Comparison of ENCODE assay signal across 14 mouse cellular contexts in the genomic region with DNA sequence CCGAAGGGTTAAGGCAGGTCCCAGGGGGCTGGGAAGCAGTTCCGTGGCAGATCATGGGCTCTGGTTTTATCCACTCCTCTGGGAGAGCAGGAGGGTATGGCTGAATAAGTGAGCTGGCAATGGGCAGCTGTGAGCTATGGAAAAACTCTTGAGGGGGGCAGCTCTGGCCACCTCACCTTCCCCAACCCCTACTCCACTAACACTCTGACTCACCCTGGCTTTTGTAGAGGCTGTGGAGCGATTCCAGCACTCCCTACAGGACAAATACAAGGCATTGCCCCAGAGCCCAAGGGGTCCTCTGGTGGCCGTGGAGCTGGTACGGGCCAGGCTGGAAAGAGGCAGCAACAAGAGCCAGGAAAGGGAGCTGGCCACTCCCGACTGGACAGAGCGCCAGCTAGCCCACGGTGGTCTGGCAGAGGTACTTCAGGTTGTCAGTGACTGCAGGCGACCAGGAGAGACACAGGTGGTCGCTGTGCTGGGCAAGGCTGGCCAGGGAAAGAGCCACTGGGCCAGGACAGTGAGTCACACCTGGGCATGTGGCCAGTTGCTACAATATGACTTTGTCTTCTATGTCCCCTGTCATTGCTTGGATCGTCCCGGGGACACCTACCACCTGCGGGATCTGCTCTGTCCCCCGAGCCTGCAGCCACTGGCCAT. TPM values are rescaled to one million over a fixed set of nuclear protein-coding genes. Genes with fewer than 3 reads are reported as not detected.
DNase-seq lines count a peak whose midpoint lies in the region; ATAC-seq and TF ChIP-seq lines count a peak whose summit lies in the region.
"Had no signal": no experiment of that assay in that cellular context is flagged by ENCODE, and none has a peak within 500 bp of the region (broad histone marks: within the 10 kb centered on the region; RNA-seq: fewer than 3 reads in every experiment).

No protein-coding gene starts in this region.

- H3K36me3 ChIP-seq in kidney, embryonic 16.5 days (ENCODE audit: insufficient read depth, low read length): no peaks in the 10 kb centered on the region
- H3K36me3 ChIP-seq in liver, embryonic 11.5 days (ENCODE audit: control insufficient read depth, insufficient read depth, low read length): no peaks in the 10 kb centered on the region
- H3K36me3 ChIP-seq: embryonic facial prominence, embryonic 13.5 days; forebrain, embryonic 12.5 days; heart, embryonic 15.5 days; intestine, embryonic 15.5 days; limb, embryonic 15.5 days; midbrain, embryonic 13.5 days had no signal

- ATAC-seq in kidney, embryonic 16.5 days (ENCODE audit: low FRiP score, low TSS enrichment): peak; percentile 21; the same call in 1 of the 2 replicates
- peak; percentile 45 for ATAC-seq in Patski
- no peak for ATAC-seq in liver, embryonic 11.5 days (replicated peaks; ENCODE audit: low FRiP score)
- ATAC-seq: intestine, embryonic 15.5 days; midbrain, embryonic 13.5 days had no signal

- POLR2A ChIA-PET in Patski (lab: Charles Lee): no interaction called here

- 44% methylated on average over 14 of the region's 14 CpGs for WGBS in kidney, embryonic 16.5 days
- WGBS in liver, embryonic 11.5 days: 55% methylated on average over 14 of the region's 14 CpGs

- CTCF ChIA-PET in Patski (lab: Charles Lee): interaction anchor here (0.9 to 1.6 kb wide), 5 partner anchors 11 to 94 kb away, joined by 3 to 5 read pairs (median 4); no protein-coding TSS in a partner anchor

- no peaks in the 10 kb centered on the region for H3K27me3 ChIP-seq in kidney, embryonic 16.5 days (ENCODE audit: insufficient read depth, low read length)
- H3K27me3 ChIP-seq in Patski: no peaks in the 10 kb centered on the region
- no peaks in the 10 kb centered on the region for H3K27me3 ChIP-seq in liver, embryonic 11.5 days (replicated peaks; ENCODE audit: control insufficient read depth, insufficient read depth, low read length)
- H3K27me3 ChIP-seq: forebrain, embryonic 12.5 days; intestine, embryonic 15.5 days; limb, embryonic 15.5 days; midbrain, embryonic 13.5 days had no signal

- no peak overlapping the region for H3K4me2 ChIP-seq in kidney, embryonic 16.5 days (replicated peaks; ENCODE audit: low read depth, low read length)
- no peak overlapping the region for H3K4me2 ChIP-seq in liver, embryonic 11.5 days
- H3K4me2 ChIP-seq: embryonic facial prominence, embryonic 13.5 days; forebrain, embryonic 12.5 days; heart, embryonic 15.5 days; intestine, embryonic 15.5 days; limb, embryonic 15.5 days; midbrain, embryonic 13.5 days had no signal

- no peak overlapping the region for H3K4me3 ChIP-seq in kidney, embryonic 16.5 days (ENCODE audit: low read length)
- no peak overlapping the region for H3K4me3 ChIP-seq in liver, embryonic 11.5 days (ENCODE audit: low read depth, low read length)
- H3K4me3 ChIP-seq: embryonic facial prominence, embryonic 13.5 days; forebrain, embryonic 12.5 days; gastrocnemius, adult 2 months; heart, embryonic 15.5 days; intestine, embryonic 15.5 days; limb, embryonic 15.5 days; midbrain, embryonic 13.5 days had no signal

- TF ChIP-seq CTCF in Patski (IDR thresholded peaks at IDR 0.05): no peak

- H3K4me1 ChIP-seq in kidney, embryonic 16.5 days (ENCODE audit: insufficient read depth, low read length): 0 out of 2 replicates have a peak, but pooled peaks cover 6% of the 10 kb centered on the region
- no peaks in the 10 kb centered on the region for H3K4me1 ChIP-seq in liver, embryonic 11.5 days (replicated peaks; ENCODE audit: control insufficient read depth, insufficient read depth, low read length)
- H3K4me1 ChIP-seq: embryonic facial prominence, embryonic 13.5 days; intestine, embryonic 15.5 days; limb, embryonic 15.5 days; midbrain, embryonic 13.5 days had no signal

- in situ Hi-C loops in Patski (cut with MboI; ENCODE audit: low pct_unique_long_range_greater_than_20kb): loop anchor here (10.0 kb wide), 1 partner anchor 426 kb away; no protein-coding TSS in a partner anchor

- DNase-seq in kidney, postnatal 36 days: no peak
- DNase-seq in MN1 (ENCODE audit: low spot score) (peak; percentile 52), Patski (ENCODE audit: low read depth, low spot score) (peak; percentile 19)
- peak; percentile 85 for DNase-seq in cerebellum, adult 8-10 months
- no peak for DNase-seq in frontal cortex, postnatal 36 days (ENCODE audit: low spot score in 2 of 2)
- DNase-seq in liver, embryonic 11.5 days (ENCODE audit: low spot score): no peak
- DNase-seq: gastrocnemius, adult 2 months had no signal

- no peaks in the 10 kb centered on the region for H3K9me3 ChIP-seq in kidney, embryonic 16.5 days (ENCODE audit: low read length)
- no peaks in the 10 kb centered on the region for H3K9me3 ChIP-seq in liver, embryonic 11.5 days (ENCODE audit: control insufficient read depth, low read length)
- H3K9me3 ChIP-seq: embryonic facial prominence, embryonic 13.5 days; forebrain, embryonic 12.5 days; heart, embryonic 15.5 days; intestine, embryonic 15.5 days; limb, embryonic 15.5 days; midbrain, embryonic 13.5 days had no signal

- H3K9ac ChIP-seq in kidney, embryonic 16.5 days (replicated peaks; ENCODE audit: low read length): no peak overlapping the region
- H3K9ac ChIP-seq in liver, embryonic 11.5 days (ENCODE audit: low read depth, low read length): no peak overlapping the region
- H3K9ac ChIP-seq: embryonic facial prominence, embryonic 13.5 days; forebrain, embryonic 12.5 days; heart, embryonic 15.5 days; intestine, embryonic 15.5 days; limb, embryonic 15.5 days; midbrain, embryonic 13.5 days had no signal

- H3K27ac ChIP-seq in kidney, embryonic 16.5 days (ENCODE audit: low read length): no peak overlapping the region
- no peak overlapping the region for H3K27ac ChIP-seq in liver, embryonic 11.5 days (ENCODE audit: low read depth, low read length)
- H3K27ac ChIP-seq: embryonic facial prominence, embryonic 13.5 days; forebrain, embryonic 12.5 days; gastrocnemius, adult 2 months; heart, embryonic 15.5 days; intestine, embryonic 15.5 days; limb, embryonic 15.5 days; midbrain, embryonic 13.5 days had no signal

RNA-seq across cellular contexts. Expression of a gene that starts 30.7 kb away (rescaled TPM):
- polyA plus RNA-seq in kidney, embryonic 16.5 days (2015; fragmentation: Nextera tagmentation; extraction: Ambion mirVana): 0.80 TPM in 2 replicates
- polyA plus RNA-seq in Patski (2021): 0.03 TPM
- polyA plus RNA-seq in liver, embryonic 11.5 days (2014; fragmentation: Nextera tagmentation; extraction: Ambion mirVana): 0.05 and 0.14 TPM in 2 replicates

RNA-seq across cellular contexts. Expression of a gene that starts 32.2 kb away (rescaled TPM):
- 7.1 and 14.1 TPM in 2 replicates for polyA plus RNA-seq in kidney, embryonic 16.5 days (2015; fragmentation: Nextera tagmentation; extraction: Ambion mirVana)
- 23.5 TPM for polyA plus RNA-seq in Patski (2021)
- polyA plus RNA-seq in liver, embryonic 11.5 days (2014; fragmentation: Nextera tagmentation; extraction: Ambion mirVana): 8.7 and 9.6 TPM in 2 replicates

RNA-seq across cellular contexts. Expression of a gene that starts 34.5 kb away (rescaled TPM):
- polyA plus RNA-seq in kidney, embryonic 16.5 days (2015; fragmentation: Nextera tagmentation; extraction: Ambion mirVana): 32.1 and 35.6 TPM in 2 replicates
- 21.3 TPM for polyA plus RNA-seq in Patski (2021)
- 25.6 and 27.4 TPM in 2 replicates for polyA plus RNA-seq in liver, embryonic 11.5 days (2014; fragmentation: Nextera tagmentation; extraction: Ambion mirVana)

Comparison
In these comparisons a context has a peak if more than half of its experiments do, and no peak if none do; other contexts are left out.
1. DNase-seq: peak in MN1 (single experiment), Patski (single experiment) and cerebellum, adult 8-10 months (single experiment); none in kidney, postnatal 36 days (0 of 2), frontal cortex, postnatal 36 days (0 of 2) and liver, embryonic 11.5 days (single experiment).